Mouse (Mus musculus) stomach, embryonic 14.5 days (tissue): Measurements from ENCODE around the gene Hlx. TPM values are rescaled to one million over a fixed set of nuclear protein-coding genes. Genes with fewer than 3 reads are reported as not detected.

ENCODE experiments used
- ATAC-seq: fragments of 200-750 bp; cut with Nextera tagmentation; 2 replicates; pipeline ENCODE4 v1.8.0; 2017; ENCODE audit warnings: low read depth, moderate TSS enrichment; ENCODE audit not compliant: insufficient number of reproducible peaks, insufficient read depth, low FRiP score
- H3K27ac ChIP-seq: fragments of 300-500 bp; sonication (generic); 2 replicates; pipeline ENCODE4 v1.5.1; 2014; ENCODE audit warnings: mild to moderate bottlenecking, low read length, moderate library complexity, mixed read lengths
- H3K27me3 ChIP-seq: fragments of 300-500 bp; sonication (generic); 2 replicates; pipeline ENCODE4 v1.6.1; 2014; ENCODE audit warnings: low read length, control low read depth, mixed read lengths; ENCODE audit not compliant: control insufficient read depth, insufficient read depth
- H3K36me3 ChIP-seq: fragments of 300-500 bp; sonication (generic); 2 replicates; pipeline ENCODE4 v1.6.1; 2014; ENCODE audit warnings: mild to moderate bottlenecking, control low read depth, low read length, moderate library complexity, mixed read lengths; ENCODE audit not compliant: control insufficient read depth, insufficient read depth
- H3K4me1 ChIP-seq: fragments of 300-500 bp; sonication (generic); 2 replicates; pipeline ENCODE4 v1.6.1; 2014; ENCODE audit warnings: low read length, control low read depth, mixed read lengths; ENCODE audit not compliant: control insufficient read depth, insufficient read depth
- H3K4me2 ChIP-seq: fragments of 300-500 bp; sonication (generic); replicated peaks from 2 replicates; pipeline ENCODE4 v1.6.1; 2014; ENCODE audit warnings: low read depth, low read length, control low read depth
- H3K4me3 ChIP-seq: fragments of 300-500 bp; sonication (generic); 2 replicates; pipeline ENCODE4 v1.5.1; 2014; ENCODE audit warnings: low read depth, low read length, control low read depth
- H3K9ac ChIP-seq: fragments of 300-500 bp; sonication (generic); replicated peaks from 2 replicates; pipeline ENCODE4 v1.6.1; 2014; ENCODE audit warnings: low read depth, mild to moderate bottlenecking, control low read depth, low read length, moderate library complexity, mixed read lengths
- H3K9me3 ChIP-seq: fragments of 300-500 bp; sonication (generic); 2 replicates; pipeline ENCODE4 v1.6.1; 2016; ENCODE audit warnings: low read depth, low read length, control low read depth; ENCODE audit not compliant: control insufficient read depth
- WGBS: fragments of 180-500 bp; shearing (Covaris S2); extraction: QIAGEN DNeasy Blood & Tissue Kit; methylation state at CpG from one replicate; pipeline ENCODE4 v1.1.7; 2014; 5-methylcytosine and 5-hydroxymethylcytosine counted together
- polyA plus RNA-seq: library from polyadenylated mRNA; unstranded; fragments of >200 nt; fragmentation: Nextera tagmentation; extraction: Ambion mirVana; gene quantifications from 2 replicates; pipeline ENCODE4 v1.2.1, GENCODE M21; 2014

Gene Hlx
- polyA plus RNA-seq, 1 experiment from 2014 or later: 10.8 TPM

DNA sequence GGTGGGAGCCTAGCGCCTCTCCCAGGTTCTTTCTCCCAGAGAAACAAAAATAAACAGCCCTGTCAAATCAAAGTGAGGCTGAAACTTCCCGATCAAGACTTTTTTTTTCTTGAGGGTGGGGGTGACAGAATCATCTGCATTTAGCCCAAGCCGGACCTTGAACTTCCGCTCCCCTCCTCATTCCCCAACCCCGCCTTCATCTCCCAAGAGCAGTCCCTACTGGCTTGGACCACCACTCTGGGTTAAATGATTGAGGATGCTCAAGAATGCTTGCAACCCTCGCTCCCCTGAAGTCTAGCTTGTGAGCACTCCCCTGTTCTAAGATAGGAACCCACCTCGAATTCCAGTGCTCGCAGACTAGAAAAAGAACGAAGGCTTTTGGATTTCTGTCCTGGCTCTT, 11.3 kb downstream of the Hlx start:
- no peak overlapping the region for H3K4me2 ChIP-seq

DNA sequence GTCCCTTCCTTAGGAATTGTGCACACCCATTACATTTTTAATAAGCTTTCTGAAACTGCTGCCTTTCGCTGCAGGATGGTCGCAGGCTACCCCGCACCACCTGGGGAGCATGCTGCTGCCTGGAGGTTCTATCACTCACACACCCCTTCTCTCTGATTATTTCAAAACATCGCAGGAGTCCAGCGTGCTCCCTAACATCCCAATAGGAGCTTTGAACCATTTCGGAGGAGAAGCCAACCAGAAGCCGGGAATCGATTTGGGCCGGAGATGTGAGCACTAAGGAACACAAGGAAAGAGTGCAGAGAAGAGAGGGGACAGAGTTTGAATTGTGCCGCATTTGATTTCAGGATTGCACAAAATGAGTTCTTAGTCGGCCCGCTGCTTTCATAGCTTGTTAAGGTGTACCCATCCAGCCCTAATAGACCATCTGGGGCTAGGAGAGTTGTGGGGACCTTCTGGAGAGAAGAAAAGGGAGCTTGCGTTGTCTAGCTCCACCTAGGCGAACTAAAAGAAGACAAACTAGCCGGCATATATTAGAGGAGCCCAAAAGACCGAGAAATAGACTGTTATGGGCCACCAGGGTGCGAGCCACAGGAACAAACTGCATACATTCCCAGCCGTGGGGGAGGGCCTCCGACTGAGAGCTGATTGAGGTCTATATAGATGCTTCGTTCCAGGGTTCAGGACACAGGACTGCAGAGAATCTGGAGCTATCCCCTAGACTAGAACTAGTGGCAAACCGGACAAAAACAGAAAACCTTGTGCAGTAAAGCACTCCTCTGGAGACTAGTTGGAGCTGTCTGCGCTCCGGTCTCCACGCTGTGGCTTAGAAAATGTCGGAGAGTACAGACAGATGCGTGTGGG, 12.0 kb downstream of the Hlx start:
- H3K9me3 ChIP-seq: no peaks in the 10 kb centered on the region
- H3K36me3 ChIP-seq: no peaks in the 10 kb centered on the region
- H3K9ac ChIP-seq: no peak overlapping the region
- H3K4me3 ChIP-seq: no peak overlapping the region
- no peak overlapping the region for H3K27ac ChIP-seq
- H3K27me3 ChIP-seq: peaks cover 87% of the 10 kb centered on the region
- H3K4me1 ChIP-seq: no peaks in the 10 kb centered on the region
- 7% methylated on average over 26 of the region's 26 CpGs for WGBS
- H3K4me2 ChIP-seq: no peak overlapping the region
- no peak for ATAC-seq

More for the DNA sequence above, 11.3 kb downstream of the Hlx start:
- Histone ChIP-seq H3K4me3 (no peak overlapping the region), H3K27me3 (peaks cover 86% of the 10 kb centered on the region), H3K36me3 (no peaks in the 10 kb centered on the region), H3K9me3 (no peaks in the 10 kb centered on the region), H3K9ac (no peak overlapping the region), H3K4me1 (no peaks in the 10 kb centered on the region), H3K27ac (no peak overlapping the region)
- 2% methylated on average over 9 of the region's 9 CpGs for WGBS
- ATAC-seq: no peak

DNA sequence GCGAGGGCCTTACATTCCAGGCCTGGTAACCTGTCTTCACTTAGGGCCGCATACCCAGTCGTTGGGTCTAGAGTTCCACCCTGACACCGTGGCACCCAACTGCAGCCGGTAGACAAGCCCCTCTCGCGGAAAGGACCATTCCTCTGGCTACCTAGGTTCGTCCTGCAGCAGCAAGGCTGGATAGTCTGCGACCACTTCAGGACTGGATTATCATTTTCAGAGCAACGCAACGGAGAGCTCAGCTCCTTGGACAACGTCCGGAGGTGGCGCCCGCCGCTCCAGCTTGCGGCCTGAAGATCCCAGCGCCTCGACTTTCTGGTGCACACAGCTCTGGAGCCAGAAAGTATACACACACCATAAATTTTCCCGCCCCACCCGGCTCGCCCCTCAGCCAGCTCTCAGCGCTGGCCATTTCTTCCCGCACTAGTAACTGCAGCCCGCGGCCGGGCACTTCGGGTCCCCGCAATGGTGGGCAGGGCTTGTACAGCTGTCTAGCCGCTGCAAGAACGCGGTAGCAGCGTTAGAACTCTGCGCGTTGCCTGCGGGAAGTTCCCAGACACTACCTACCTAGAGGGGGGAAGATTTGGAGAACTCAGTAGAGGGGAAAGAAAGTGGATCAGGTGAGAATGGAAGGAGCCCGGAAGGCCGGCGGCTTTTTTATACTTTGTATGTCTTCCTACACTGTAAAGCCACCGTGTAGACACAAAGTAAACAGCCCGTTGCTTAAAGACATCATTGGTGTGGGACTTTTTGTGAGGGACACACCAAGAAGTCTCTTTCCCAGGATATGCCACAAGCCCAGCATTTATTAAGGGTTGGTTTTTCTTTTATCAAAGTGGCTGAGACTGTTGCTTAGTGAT, 13.9 kb downstream of the Hlx start:
- Histone ChIP-seq H3K27me3 (peaks cover 79% of the 10 kb centered on the region), H3K36me3 (no peaks in the 10 kb centered on the region), H3K4me2 (no peak overlapping the region), H3K27ac (no peak overlapping the region), H3K4me3 (no peak overlapping the region), H3K4me1 (no peaks in the 10 kb centered on the region), H3K9ac (no peak overlapping the region), H3K9me3 (no peaks in the 10 kb centered on the region)
- ATAC-seq: no peak
- 3% methylated on average over 41 of the region's 41 CpGs for WGBS

DNA sequence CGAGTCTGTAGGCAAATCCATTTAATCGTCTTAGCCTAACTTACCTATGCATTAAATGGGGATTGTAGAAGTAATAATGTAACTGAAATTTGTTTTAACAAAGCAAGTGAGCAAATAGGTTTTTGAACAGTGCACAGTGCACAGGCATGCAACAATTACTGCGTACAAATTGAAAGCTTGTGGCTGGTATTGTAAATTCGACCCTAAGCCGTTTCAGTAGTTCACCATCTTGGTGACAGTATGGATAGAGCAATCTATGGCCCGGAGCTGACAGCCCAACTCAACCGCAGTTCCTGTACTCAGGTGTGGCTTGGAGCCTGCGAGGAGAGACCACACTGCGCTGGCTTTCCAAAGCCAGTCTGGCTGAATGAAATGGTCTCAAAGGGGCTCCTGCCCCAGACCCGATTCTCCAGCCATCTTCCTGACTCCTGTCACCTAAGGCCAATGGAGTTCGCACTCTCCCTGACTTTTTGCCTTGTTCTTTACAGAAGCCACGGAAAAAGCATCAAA, 14.7 kb downstream of the Hlx start:
- WGBS: 15% methylated on average over 12 of the region's 12 CpGs
- H3K9me3 ChIP-seq: no peaks in the 10 kb centered on the region
- no peak for ATAC-seq

DNA sequence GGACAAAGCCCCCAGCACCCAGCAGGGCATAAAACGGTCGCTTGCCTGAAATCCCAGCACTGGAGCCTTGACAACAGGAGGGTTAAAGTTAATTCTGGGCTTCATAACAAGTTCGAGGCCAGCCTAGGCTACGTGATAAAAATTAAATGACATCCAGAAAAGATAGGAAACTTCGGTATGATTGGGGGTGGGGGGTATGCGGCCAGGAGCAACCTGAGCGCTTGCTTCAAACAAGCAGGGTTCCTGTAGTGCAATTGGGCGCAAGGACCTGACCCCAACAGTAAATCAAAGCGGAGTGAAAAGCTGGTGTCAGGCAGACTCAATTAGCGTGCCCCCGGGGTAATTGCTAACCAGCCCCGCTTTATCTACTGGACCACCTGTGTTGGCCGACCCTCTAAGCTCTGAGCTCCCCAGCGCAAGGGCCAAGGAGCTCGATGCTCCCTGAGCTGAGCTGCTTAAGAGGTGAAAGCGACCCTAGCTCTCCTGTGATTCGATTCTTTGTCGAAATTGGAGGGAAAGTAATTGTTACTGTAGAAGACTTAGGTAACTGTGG, 15.3 kb downstream of the Hlx start:
- Histone ChIP-seq H3K4me1 (no peaks in the 10 kb centered on the region), H3K4me2 (no peak overlapping the region), H3K36me3 (no peaks in the 10 kb centered on the region), H3K27me3 (peaks cover 65% of the 10 kb centered on the region), H3K27ac (no peak overlapping the region), H3K9me3 (no peaks in the 10 kb centered on the region), H3K9ac (no peak overlapping the region), H3K4me3 (no peak overlapping the region)
- 6% methylated on average over 18 of the region's 18 CpGs for WGBS
- no peak for ATAC-seq

More for the DNA sequence above, 14.7 kb downstream of the Hlx start:
- Histone ChIP-seq H3K4me2 (no peak overlapping the region), H3K27ac (no peak overlapping the region), H3K4me3 (no peak overlapping the region), H3K4me1 (no peaks in the 10 kb centered on the region), H3K9ac (no peak overlapping the region), H3K36me3 (no peaks in the 10 kb centered on the region), H3K27me3 (peaks cover 72% of the 10 kb centered on the region)

DNA sequence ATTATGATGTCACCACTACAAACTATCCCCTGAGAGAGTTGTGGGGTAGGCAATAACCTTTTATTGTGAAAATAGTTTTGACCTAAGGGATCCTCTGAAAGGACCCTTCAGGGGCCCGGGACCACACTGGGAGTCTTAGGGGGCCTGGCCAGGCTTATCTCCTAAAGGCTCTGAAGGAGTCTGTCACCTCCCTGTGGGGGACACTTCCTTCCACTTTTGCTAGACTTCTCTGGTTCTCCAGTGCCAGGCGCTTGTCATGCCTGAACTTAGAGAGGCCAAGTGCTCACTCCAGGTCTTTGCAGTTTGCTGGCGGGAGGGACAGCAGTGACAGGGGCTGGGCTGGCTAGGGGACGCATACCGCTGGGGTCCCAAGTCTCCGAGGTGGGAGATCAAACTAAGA, 16.3 kb downstream of the Hlx start:
- Histone ChIP-seq H3K4me2 (no peak overlapping the region), H3K27ac (no peak overlapping the region), H3K4me1 (no peaks in the 10 kb centered on the region), H3K27me3 (peaks cover 56% of the 10 kb centered on the region), H3K9me3 (no peaks in the 10 kb centered on the region), H3K9ac (no peak overlapping the region), H3K4me3 (no peak overlapping the region), H3K36me3 (no peaks in the 10 kb centered on the region)
- no peak for ATAC-seq
- WGBS: 6% methylated on average over 6 of the region's 6 CpGs

DNA sequence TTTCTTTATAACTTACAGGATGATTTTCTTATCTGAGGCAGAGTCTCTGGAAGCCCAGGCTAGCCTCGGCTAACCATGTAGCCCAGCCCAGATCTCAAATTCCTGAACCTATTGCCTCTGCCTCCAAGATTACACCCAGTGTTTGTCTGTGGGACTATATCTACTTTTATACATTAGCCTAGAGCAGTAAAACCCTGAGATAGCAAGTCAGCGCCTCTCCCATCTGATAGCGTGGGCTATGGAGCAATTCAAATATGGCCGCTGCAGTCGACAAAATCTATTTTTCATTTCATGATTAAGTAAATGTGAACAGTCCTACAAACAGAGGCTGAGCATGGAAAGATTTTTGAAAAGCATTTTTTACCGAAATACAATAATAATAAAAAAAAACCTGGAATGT, 16.7 kb downstream of the Hlx start:
- Histone ChIP-seq H3K4me3 (no peak overlapping the region), H3K9ac (no peak overlapping the region), H3K4me2 (no peak overlapping the region), H3K36me3 (no peaks in the 10 kb centered on the region), H3K9me3 (no peaks in the 10 kb centered on the region), H3K27ac (no peak overlapping the region), H3K4me1 (no peaks in the 10 kb centered on the region), H3K27me3 (peaks cover 52% of the 10 kb centered on the region)
- no peak for ATAC-seq
- WGBS: 28% methylated on average over 6 of the region's 6 CpGs

DNA sequence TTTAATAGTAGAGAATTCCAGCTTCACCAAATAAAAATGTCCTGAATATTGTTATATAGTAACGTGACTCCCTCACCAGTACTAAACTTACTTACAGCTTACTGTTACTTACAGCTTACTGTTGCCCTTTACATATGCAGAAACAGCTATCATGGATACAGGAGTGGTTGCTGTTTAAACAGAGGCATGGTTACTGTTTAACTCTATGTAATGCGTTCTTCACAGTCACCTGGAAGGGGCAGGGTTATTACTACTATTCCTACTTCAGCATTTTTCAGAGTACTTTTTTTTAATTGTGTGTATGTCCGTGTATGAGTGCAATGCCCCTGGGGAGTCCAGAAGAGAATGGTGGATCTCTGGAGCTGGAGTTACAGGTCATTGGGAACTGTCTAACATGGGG, 17.9 kb downstream of the Hlx start:
- Histone ChIP-seq H3K4me1 (no peaks in the 10 kb centered on the region), H3K9me3 (no peaks in the 10 kb centered on the region), H3K4me2 (no peak overlapping the region), H3K27ac (no peak overlapping the region), H3K27me3 (peaks cover 42% of the 10 kb centered on the region), H3K9ac (no peak overlapping the region), H3K4me3 (no peak overlapping the region), H3K36me3 (no peaks in the 10 kb centered on the region)
- 37% methylated on average over 3 of the region's 3 CpGs for WGBS
- no peak for ATAC-seq
